Mouse (Mus musculus) testis, adult 2 months (tissue): ENCODE measurements around the gene Papss1. TPM values are rescaled to one million over a fixed set of nuclear protein-coding genes. Genes with fewer than 3 reads are reported as not detected.

Source experiments
- H3K27ac ChIP-seq: fragments of 200-500 bp; 2 replicates; pipeline ENCODE4 v1.5.1; 2012; ENCODE audit warnings: low read depth, low read length; ENCODE audit not compliant: control insufficient read depth, insufficient read depth
- H3K27me3 ChIP-seq: fragments of 200-500 bp; 2 replicates; pipeline ENCODE4 v1.6.1; 2012; ENCODE audit warnings: mild to moderate bottlenecking, low read length, moderate library complexity; ENCODE audit not compliant: control insufficient read depth, insufficient read depth
- H3K36me3 ChIP-seq: fragments of 200-500 bp; 2 replicates; pipeline ENCODE4 v1.6.1; 2012; ENCODE audit warnings: mild to moderate bottlenecking, low read length; ENCODE audit not compliant: control insufficient read depth, insufficient read depth
- H3K4me1 ChIP-seq: fragments of 200-500 bp; 2 replicates; pipeline ENCODE4 v1.6.1; 2012; ENCODE audit warnings: low read length; ENCODE audit not compliant: control insufficient read depth, insufficient read depth
- H3K4me3 ChIP-seq: fragments of 200-500 bp; 2 replicates; pipeline ENCODE4 v1.5.1; 2012; ENCODE audit warnings: low read depth, mild to moderate bottlenecking, low read length, moderate library complexity, mixed read lengths; ENCODE audit not compliant: control insufficient read depth
- CTCF ChIP-seq: fragments of 200-500 bp; IDR thresholded peaks from 2 replicates; pipeline ENCODE4 v1.5.1; 2012; ENCODE audit warnings: low read depth, mild to moderate bottlenecking, inconsistent platforms, low read length, moderate library complexity; ENCODE audit not compliant: control insufficient read depth, insufficient read depth, insufficient replicate concordance
- POLR2A ChIP-seq: fragments of 200-500 bp; IDR thresholded peaks from 2 replicates; pipeline ENCODE4 v1.6.1; 2012; ENCODE audit warnings: low read depth, mild to moderate bottlenecking, inconsistent platforms, low read length, moderate library complexity; ENCODE audit not compliant: control insufficient read depth
- polyA plus RNA-seq: library from polyadenylated mRNA; depleted of rRNA; stranded (reverse); fragments of >200 nt; gene quantifications from 2 replicates; pipeline ENCODE4 v1.2.3, GENCODE M21; 2012; rRNA removed

Papss1 gene
- polyA plus RNA-seq, 1 experiment, result 5.7 TPM

GRCm38 (mm10) chr3:131660629-131661028 is 96.1 kb downstream of the Papss1 start:
- TF ChIP-seq POLR2A, result no peak
- TF ChIP-seq CTCF, result no peak
- Histone ChIP-seq H3K27me3 (no peaks in the 10 kb centered on the region), H3K4me1 (no peaks in the 10 kb centered on the region; the same call in 1 of the 2 replicates), H3K27ac (no peak overlapping the region), H3K36me3 (no peaks in the 10 kb centered on the region), H3K4me3 (no peak overlapping the region)

GRCm38 (mm10) chr3:131662589-131663148 is 98.1 kb downstream of the Papss1 start:
- TF ChIP-seq CTCF, result no peak
- no peak for TF ChIP-seq POLR2A
- Histone ChIP-seq H3K27me3 (no peaks in the 10 kb centered on the region), H3K4me3 (no peak overlapping the region), H3K27ac (no peak overlapping the region), H3K36me3 (no peaks in the 10 kb centered on the region), H3K4me1 (no peaks in the 10 kb centered on the region)

GRCm38 (mm10) chr3:131669910-131670309 is 105.3 kb downstream of the Papss1 start:
- H3K36me3 ChIP-seq, result no peaks in the 10 kb centered on the region
- no peak overlapping the region for H3K27ac ChIP-seq
- TF ChIP-seq CTCF (no peak), POLR2A (no peak)
- no peaks in the 10 kb centered on the region for H3K27me3 ChIP-seq
- H3K4me3 ChIP-seq, result no peak overlapping the region
- no peaks in the 10 kb centered on the region for H3K4me1 ChIP-seq

GRCm38 (mm10) chr3:131686106-131686505 is 121.5 kb downstream of the Papss1 start:
- Histone ChIP-seq H3K27ac (no peak overlapping the region), H3K27me3 (no peaks in the 10 kb centered on the region), H3K36me3 (no peaks in the 10 kb centered on the region), H3K4me1 (no peaks in the 10 kb centered on the region), H3K4me3 (no peak overlapping the region)
- no peak for TF ChIP-seq CTCF
- TF ChIP-seq POLR2A, result no peak

- H3K4me3 ChIP-seq, result no peak overlapping the region
- no peak for TF ChIP-seq CTCF
- TF ChIP-seq POLR2A, result no peak
- no peaks in the 10 kb centered on the region for H3K4me1 ChIP-seq
- H3K36me3 ChIP-seq, result no peaks in the 10 kb centered on the region
- no peaks in the 10 kb centered on the region for H3K27me3 ChIP-seq
- H3K27ac ChIP-seq, result no peak overlapping the region
These were observed 125.4 kb downstream of the Papss1 start for GRCm38 (mm10) chr3:131689949-131690348.

- TF ChIP-seq CTCF (no peak), POLR2A (no peak)
- no peak overlapping the region for H3K4me3 ChIP-seq
- H3K27me3 ChIP-seq, result no peaks in the 10 kb centered on the region
- no peaks in the 10 kb centered on the region for H3K4me1 ChIP-seq
- H3K27ac ChIP-seq, result no peak overlapping the region
- no peaks in the 10 kb centered on the region for H3K36me3 ChIP-seq
These were observed 126.0 kb downstream of the Papss1 start for GRCm38 (mm10) chr3:131690543-131690942.

- TF ChIP-seq CTCF (no peak), POLR2A (no peak)
- Histone ChIP-seq H3K4me3 (no peak overlapping the region), H3K27me3 (no peaks in the 10 kb centered on the region), H3K4me1 (no peaks in the 10 kb centered on the region), H3K36me3 (no peaks in the 10 kb centered on the region), H3K27ac (no peak overlapping the region)
These were observed 126.6 kb downstream of the Papss1 start for GRCm38 (mm10) chr3:131691202-131691601.

Other genes with a start within 250 kb of the Papss1 start
- 37.1 and 48.2 TPM in 2 replicates for gene Sgms2, start 73.4 kb upstream of the Papss1 start, polyA plus RNA-seq